Mouse (Mus musculus): ENCODE data around the gene Cars.
"Not testable (repeated sequence)": the region's sequence is repeated elsewhere in the genome, so short reads cannot be mapped to it uniquely, and the experiment has no call there.

Gene Cars

GRCm38 (mm10) chr7:143599428-143600230, at the start of gene Cars:
Gene Cars, minus strand, starts transcription at chr7:143600090.
- DNase-seq = peak; percentile 91 to 95

- peak; percentile 57 to 73 for DNase-seq
These were observed 49.3 kb upstream of the Cars start, which contains the start of gene Tnfrsf22 for GRCm38 (mm10) chr7:143649034-143649768. Gene Tnfrsf22, minus strand, starts transcription at chr7:143649661.

GRCm38 (mm10) chr7:143643949-143644348, 44.1 kb upstream of the Cars start:
- not testable (repeated sequence) for DNase-seq

- no peak for DNase-seq
These were observed 36.8 kb upstream of the Cars start for GRCm38 (mm10) chr7:143636674-143637073.

GRCm38 (mm10) chr7:143631503-143631902, 31.6 kb upstream of the Cars start:
- DNase-seq = no peak

DNA sequence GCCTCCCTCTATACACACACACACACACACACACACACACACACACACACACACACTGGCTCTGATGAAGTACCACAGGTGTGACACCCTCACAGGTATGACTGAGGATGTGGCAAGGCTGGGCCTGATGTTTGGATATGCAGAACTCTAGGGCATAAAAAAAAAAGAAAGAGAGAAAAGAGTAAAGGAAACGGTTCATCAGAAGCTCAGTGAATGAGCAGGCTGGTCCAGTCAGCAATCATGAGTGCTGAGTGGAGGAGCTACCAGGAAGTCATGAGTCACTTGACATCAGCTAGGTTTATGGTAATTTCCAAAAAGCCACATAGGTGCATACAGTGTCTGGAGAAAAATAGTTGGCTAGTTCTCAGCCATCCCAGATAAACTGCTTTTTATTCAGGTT, 29.6 kb upstream of the Cars start:
- DNase-seq = no peak

DNA sequence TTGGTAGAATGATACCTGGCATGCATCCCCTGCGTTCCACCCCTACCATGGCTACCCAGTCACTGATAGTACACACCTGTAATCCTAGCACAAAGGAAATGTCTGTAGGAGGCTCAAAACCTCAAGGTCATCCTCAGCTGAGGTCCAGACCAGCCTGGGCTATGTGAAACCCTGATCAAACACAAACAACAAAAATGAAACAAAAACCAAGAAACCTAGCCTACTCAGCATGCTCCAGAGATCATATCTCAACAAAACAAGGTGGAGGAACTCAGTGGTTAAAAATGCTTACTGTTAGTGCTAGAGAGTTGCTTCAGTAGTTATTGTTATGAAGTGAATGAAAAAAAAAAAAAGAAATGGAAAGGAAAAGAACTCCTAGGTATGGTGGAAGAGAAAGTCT, 28.6 kb upstream of the Cars start, which contains the start of gene Tnfrsf26:
Gene Tnfrsf26, minus strand, starts transcription at position 183 of the 400 bp plus-strand sequence.
- DNase-seq = no peak

GRCm38 (mm10) chr7:143627555-143628286, 27.8 kb upstream of the Cars start:
- DNase-seq = no peak

DNA sequence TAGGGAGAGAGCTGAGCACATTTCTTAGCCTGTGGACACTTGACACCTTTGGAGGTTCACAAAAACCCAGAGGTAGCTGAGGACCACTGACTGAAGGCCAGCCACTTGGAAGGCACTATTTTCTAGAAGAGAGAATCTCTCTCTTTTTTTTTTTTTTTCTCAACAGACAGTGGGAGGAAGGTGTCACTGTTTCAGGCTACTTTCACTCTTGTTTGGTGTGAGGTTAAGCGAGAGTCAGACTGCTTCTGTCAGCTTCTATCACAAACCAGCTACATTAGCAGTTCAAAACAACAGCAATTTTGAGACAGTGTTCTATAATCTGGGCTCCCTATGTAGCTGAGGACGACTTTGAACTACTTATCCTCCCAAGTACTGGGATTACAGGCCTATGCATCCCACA, 26.3 kb upstream of the Cars start:
- no peak for DNase-seq

- DNase-seq = no peak
These were observed 25.3 kb upstream of the Cars start for GRCm38 (mm10) chr7:143625151-143625550.

GRCm38 (mm10) chr7:143624561-143624960, 24.7 kb upstream of the Cars start:
- DNase-seq = no peak

DNA sequence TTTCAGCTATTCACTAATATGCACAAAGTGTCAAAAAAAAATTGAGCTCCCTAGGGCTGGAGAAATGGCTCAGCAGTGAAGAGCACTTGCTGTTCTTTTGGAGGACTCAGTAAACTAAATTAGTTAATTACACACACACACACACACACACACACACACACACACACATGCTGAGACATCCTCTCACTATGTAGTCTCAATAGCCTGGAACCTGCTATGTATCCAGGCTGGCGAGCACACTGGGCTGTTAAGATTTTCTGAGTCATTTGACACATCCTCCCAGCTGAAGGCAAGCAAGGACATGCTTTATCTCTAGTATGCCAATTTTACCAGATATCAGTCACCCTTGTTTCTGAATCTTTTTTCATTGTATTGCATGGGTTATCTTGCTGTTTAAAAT, 21.1 kb upstream of the Cars start:
- DNase-seq = no peak

DNA sequence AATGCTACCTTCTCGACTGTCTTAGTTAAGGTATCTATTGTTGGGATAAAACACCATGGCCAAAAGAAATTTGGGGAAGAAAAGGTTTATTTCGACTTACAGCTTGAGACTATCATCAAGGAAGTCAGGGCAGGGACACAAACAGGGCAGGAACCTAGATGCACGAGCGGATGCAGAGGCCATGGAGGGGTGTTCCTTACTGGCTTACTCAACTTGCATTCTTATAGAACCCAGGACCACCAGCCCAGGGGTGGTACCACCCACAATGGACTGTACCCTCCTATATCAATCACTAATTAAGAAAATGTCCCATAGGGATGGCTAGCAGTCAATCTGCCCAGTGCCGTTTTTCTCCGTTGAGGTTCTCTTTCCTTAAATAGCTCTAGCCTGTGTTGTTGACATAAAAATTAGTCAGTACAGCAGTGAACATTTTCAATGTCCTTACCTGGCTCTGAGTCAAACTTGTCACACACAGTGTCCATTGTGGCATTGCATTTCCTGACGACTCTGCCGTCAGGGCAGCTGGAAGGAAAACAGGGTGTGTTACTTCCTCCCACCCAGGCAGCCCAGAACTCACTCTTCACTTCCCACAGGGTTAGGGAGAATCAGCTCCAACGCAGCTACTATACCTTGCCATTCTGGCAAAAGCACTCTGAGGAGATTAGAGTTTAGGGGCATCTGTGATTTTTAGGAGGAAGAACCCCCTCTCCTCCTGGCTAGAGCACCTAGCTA, 14.7 kb upstream of the Cars start:
- no peak for DNase-seq

GRCm38 (mm10) chr7:143612215-143612614, 12.3 kb upstream of the Cars start:
- DNase-seq = no peak

GRCm38 (mm10) chr7:143605321-143605720, 5.4 kb upstream of the Cars start:
- DNase-seq = no peak

- no peak for DNase-seq
These were observed 5.0 kb upstream of the Cars start for GRCm38 (mm10) chr7:143604889-143605288.

GRCm38 (mm10) chr7:143601705-143602104, 1.8 kb upstream of the Cars start:
- DNase-seq = no peak

- DNase-seq = no peak
These were observed 396 bp upstream of the Cars start for GRCm38 (mm10) chr7:143600231-143600740.

- peak in 1 of 2 experiments; percentile 23 for DNase-seq
These were observed 5.0 kb downstream of the Cars start for GRCm38 (mm10) chr7:143594865-143595264.

DNA sequence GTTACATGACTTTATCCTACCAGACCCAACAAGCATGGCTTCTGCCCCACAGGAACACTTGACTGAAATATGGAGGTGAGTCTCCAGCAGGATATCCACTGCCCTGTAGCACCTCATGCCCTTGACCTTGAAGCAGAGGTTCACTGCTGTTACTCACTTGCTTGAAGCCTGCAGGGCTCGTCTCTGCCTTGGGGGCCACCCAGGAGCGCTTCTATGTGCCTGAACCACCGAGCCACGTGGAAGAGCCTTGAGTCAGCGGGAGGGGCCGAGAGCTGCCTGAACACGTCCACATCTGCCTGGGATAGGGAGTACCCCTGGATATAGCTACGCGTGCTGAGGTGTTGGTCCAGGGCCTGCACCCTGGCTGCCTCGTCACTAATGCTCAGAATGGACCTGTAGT, 7.6 kb downstream of the Cars start:
- no peak for DNase-seq

- peak; percentile 52 to 70 for DNase-seq
These were observed 11.9 kb downstream of the Cars start for GRCm38 (mm10) chr7:143588006-143588405.

DNA sequence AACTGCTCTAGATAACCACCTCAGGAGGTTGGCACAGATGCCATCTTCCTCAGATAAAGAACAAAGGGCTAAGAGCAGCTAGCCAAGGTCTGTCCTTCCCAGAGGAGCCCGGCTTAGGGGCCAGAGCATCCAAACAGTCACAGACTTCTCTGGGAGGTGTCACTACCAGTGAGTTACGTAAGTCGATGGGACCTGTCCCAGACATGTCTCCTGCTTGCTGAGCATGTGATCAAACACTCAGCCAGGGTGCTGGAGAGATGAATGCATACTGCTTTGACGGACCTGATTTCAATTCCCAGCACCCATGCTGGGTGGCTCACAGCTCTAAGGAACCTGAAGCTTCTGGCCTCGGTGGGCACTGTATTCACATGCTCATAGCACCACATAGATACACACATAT, 12.3 kb downstream of the Cars start:
- DNase-seq = no peak

Measured in cerebellum, postnatal 25 days (tissue).